Mouse (Mus musculus) olfactory bulb, adult 2 months (tissue): ENCODE measurements around the gene Hapln1. TPM values are rescaled to one million over a fixed set of nuclear protein-coding genes. Genes with fewer than 3 reads are reported as not detected.

Source experiments
- H3K27ac ChIP-seq: fragments of 200-500 bp; 2 replicates; pipeline ENCODE4 v1.5.1; 2012; ENCODE audit warnings: low read depth, low read length; ENCODE audit not compliant: insufficient read depth
- H3K4me1 ChIP-seq: fragments of 200-500 bp; 2 replicates; pipeline ENCODE4 v1.6.1; 2012; ENCODE audit warnings: low read length; ENCODE audit not compliant: control insufficient read depth, insufficient read depth
- H3K4me3 ChIP-seq: fragments of 200-500 bp; 2 replicates; pipeline ENCODE4 v1.5.1; 2012; ENCODE audit warnings: mild to moderate bottlenecking, low read depth, low read length, moderate library complexity; ENCODE audit not compliant: insufficient read depth
- CTCF ChIP-seq: fragments of 200-500 bp; IDR thresholded peaks from 2 replicates; pipeline ENCODE4 v1.5.1; 2012; ENCODE audit warnings: low read depth, mild to moderate bottlenecking, low read length, moderate library complexity; ENCODE audit not compliant: insufficient read depth
- POLR2A ChIP-seq: fragments of 200-500 bp; IDR thresholded peaks from 2 replicates; pipeline ENCODE4 v1.6.1; 2012; ENCODE audit warnings: mild to moderate bottlenecking, low read depth, low read length, moderate library complexity; ENCODE audit not compliant: insufficient read depth
- whole genome bisulfite sequencing: fragments of 180-500 bp; shearing (Covaris S2); methylation state at CpG from one replicate; pipeline ENCODE4 v1.1.7; 2018; 5-methylcytosine and 5-hydroxymethylcytosine counted together
- polyA plus RNA-seq: library from polyadenylated mRNA; stranded (reverse); fragments of >200 nt; gene quantifications from 2 replicates; pipeline ENCODE4 v1.2.4, GENCODE M21; 2012; ENCODE audit warnings: low replicate concordance; ENCODE audit not compliant: missing spikeins, insufficient read depth, insufficient read length

Gene Hapln1
- polyA plus RNA-seq, 1 experiment: not detected

DNA sequence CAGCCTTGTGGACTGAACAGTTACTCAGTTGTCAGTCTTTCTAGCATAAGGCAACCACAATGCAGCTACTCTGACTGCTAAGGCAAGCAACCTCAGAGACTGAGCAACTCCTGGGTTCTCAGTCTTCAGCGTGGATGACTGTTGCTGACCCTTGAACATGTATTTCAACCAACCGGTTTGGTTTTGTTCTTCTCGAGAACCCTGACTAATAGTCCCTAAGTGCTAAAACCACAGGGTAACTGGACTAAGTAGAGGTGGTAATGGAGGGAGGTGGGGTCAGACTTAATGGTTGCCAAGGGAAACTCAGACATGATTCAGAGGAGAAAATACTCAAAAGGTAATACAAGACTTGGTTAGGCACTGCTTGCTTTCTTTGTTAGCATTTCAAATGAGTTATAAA is 97.4 kb downstream of the Hapln1 start:
- no peak for TF ChIP-seq POLR2A
- no peak for TF ChIP-seq CTCF
- WGBS: 77% methylated on average over 3 of the region's 3 CpGs
- H3K4me3 ChIP-seq: no peak overlapping the region

DNA sequence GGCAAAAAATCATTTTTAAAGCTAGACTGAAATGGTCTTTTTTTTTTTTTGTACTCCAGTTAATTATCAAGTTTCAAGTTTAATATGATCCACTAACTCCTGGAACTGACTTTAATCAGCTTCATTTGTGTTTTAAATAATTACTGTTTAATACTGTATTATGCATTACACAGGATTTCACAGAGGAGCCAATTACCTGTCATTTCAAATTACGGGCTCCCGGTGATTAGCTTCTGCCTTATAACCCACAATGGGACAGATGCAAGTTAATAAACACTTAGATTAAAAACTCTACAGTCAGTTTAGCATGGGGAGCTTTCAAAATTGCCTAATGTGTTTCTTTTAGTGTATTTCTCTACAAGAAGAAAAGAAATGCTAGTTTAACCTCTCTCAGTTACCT is 106.0 kb downstream of the Hapln1 start:
- TF ChIP-seq POLR2A: no peak
- TF ChIP-seq CTCF: no peak
- H3K4me1 ChIP-seq: no peaks in the 10 kb centered on the region
- H3K27ac ChIP-seq: no peak overlapping the region
- WGBS: 45% methylated on average over 2 of the region's 2 CpGs
- no peak overlapping the region for H3K4me3 ChIP-seq

More for the DNA sequence above, 97.4 kb downstream of the Hapln1 start:
- no peak overlapping the region for H3K27ac ChIP-seq
- no peaks in the 10 kb centered on the region for H3K4me1 ChIP-seq

DNA sequence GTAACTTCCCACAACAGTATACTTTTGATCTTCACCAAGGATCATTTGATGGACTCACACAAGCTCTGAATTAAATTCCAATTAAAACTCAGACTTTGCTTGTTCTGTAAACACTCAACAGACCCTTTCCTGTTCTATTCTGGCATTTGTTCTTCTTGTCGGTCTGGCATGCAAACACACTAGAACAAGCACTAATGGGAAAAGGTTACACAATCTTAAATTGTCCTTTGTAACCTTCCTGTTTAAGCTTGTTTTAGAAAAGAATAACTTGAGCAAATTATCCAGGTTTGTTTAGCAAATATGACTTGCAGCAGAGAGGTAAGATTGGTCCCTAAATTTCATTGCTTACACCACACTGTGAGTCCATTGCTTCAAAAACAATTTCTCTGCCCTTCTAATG is 113.2 kb downstream of the Hapln1 start:
- 28% methylated on average over 1 of the region's 1 CpGs for WGBS
- no peak overlapping the region for H3K27ac ChIP-seq
- no peaks in the 10 kb centered on the region for H3K4me1 ChIP-seq
- no peak for TF ChIP-seq POLR2A
- TF ChIP-seq CTCF: no peak
- no peak overlapping the region for H3K4me3 ChIP-seq

DNA sequence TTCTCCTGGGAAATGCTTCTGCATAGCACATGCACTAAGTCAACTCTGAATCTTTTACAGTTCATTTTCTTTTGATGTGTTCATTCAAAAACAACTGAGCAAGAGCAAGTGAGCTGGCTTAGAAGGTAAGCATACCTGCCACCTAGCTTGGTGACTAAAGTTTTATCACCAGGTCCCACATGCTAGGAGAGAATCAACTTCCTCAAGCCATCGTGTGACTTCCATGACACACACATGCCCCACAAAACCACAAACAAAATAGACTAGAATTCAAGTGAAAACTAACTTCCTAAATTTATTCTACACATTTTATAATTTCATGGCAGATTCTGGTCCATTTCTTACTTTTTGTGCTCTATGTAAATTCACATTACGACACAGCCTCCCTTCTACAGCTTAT is 113.7 kb downstream of the Hapln1 start:
- Histone ChIP-seq H3K4me1 (no peaks in the 10 kb centered on the region), H3K4me3 (no peak overlapping the region), H3K27ac (no peak overlapping the region)
- 91% methylated on average over 2 of the region's 2 CpGs for WGBS
- TF ChIP-seq CTCF (no peak), POLR2A (no peak)

DNA sequence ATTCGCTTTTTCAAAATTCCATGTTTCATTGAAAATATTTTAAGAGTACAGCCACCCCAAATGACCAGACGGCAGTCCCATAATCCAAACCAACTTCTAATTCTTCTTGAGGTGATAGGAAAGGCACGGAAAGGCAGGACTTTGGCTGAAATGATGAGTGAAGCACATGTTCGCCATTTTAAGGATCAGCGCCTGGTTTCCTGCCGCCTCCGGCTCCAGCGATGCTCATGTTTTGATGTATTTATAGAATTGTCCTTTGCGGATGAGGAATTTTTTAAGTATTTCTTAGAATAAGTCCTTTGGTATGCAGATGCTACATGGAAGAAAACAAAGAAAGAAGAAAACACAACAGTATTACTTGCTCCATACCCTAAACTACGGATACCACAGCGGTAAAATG is 117.5 kb downstream of the Hapln1 start:
- Histone ChIP-seq H3K27ac (no peak overlapping the region), H3K4me1 (no peaks in the 10 kb centered on the region), H3K4me3 (no peak overlapping the region)
- no peak for TF ChIP-seq POLR2A
- 95% methylated on average over 11 of the region's 11 CpGs for WGBS

Other genes with a start within 250 kb of the Hapln1 start
- gene Vcan, start 202.7 kb downstream of the Hapln1 start, polyA plus RNA-seq: not detected in 2 replicates